Mouse (Mus musculus): ENCODE measurements at regions not wholly inside any gene's neighbourhood (a gene's known extent, or its start where the extent isn't known, plus 50 kb on each side); places are given as distances from the start of the nearest gene placed in this dataset.

- H3K4me1 ChIP-seq (ENCODE audit: control insufficient read depth, insufficient read depth, low read length): no peaks in the 10 kb centered on the region
- no peak overlapping the region for H3K9ac ChIP-seq (ENCODE audit: low read depth, low read length)
- ATAC-seq (ENCODE audit: low read depth): no peak
- no peak overlapping the region for H3K4me3 ChIP-seq (ENCODE audit: low read depth, low read length)
- no peak for DNase-seq (ENCODE audit: low spot score)
- H3K9me3 ChIP-seq (ENCODE audit: control insufficient read depth, low read length): no peaks in the 10 kb centered on the region
- 86% methylated on average over 1 of the region's 1 CpGs for WGBS
- H3K27ac ChIP-seq (replicated peaks; ENCODE audit: low read depth, low read length): no peak overlapping the region
- no peaks in the 10 kb centered on the region for H3K36me3 ChIP-seq (ENCODE audit: control insufficient read depth, insufficient read depth, low read length)
- no peak overlapping the region for H3K4me2 ChIP-seq (ENCODE audit: low read depth, low read length)
- no peaks in the 10 kb centered on the region for H3K27me3 ChIP-seq (replicated peaks; ENCODE audit: control insufficient read depth, insufficient read depth, low read length)
Measured at GRCm38 (mm10) chr6:11727806-11728205, 179.5 kb downstream of the Ndufa4 start.

- no peaks in the 10 kb centered on the region for H3K27me3 ChIP-seq (replicated peaks; ENCODE audit: control insufficient read depth, insufficient read depth, low read length)
- H3K4me2 ChIP-seq (ENCODE audit: low read depth, low read length): no peak overlapping the region
- no peaks in the 10 kb centered on the region for H3K9me3 ChIP-seq (ENCODE audit: control insufficient read depth, low read length)
- no peak overlapping the region for H3K9ac ChIP-seq (ENCODE audit: low read depth, low read length)
- no peaks in the 10 kb centered on the region for H3K4me1 ChIP-seq (ENCODE audit: control insufficient read depth, insufficient read depth, low read length)
- H3K27ac ChIP-seq (replicated peaks; ENCODE audit: low read depth, low read length): no peak overlapping the region
- H3K36me3 ChIP-seq (ENCODE audit: control insufficient read depth, insufficient read depth, low read length): no peaks in the 10 kb centered on the region
- ATAC-seq (ENCODE audit: low read depth): no peak
- 58% methylated on average over 5 of the region's 5 CpGs for WGBS
- H3K4me3 ChIP-seq (ENCODE audit: low read depth, low read length): no peak overlapping the region
- DNase-seq (ENCODE audit: low spot score): peak; percentile 43
Measured at GRCm38 (mm10) chr6:11727370-11727769, 179.9 kb downstream of the Ndufa4 start.

- no peak for DNase-seq (ENCODE audit: low spot score)
- H3K9me3 ChIP-seq (ENCODE audit: control insufficient read depth, low read length): no peaks in the 10 kb centered on the region
- H3K9ac ChIP-seq (ENCODE audit: low read depth, low read length): no peak overlapping the region
- no peak for ATAC-seq (ENCODE audit: low read depth)
- 63% methylated on average over 2 of the region's 2 CpGs for WGBS
- H3K27ac ChIP-seq (replicated peaks; ENCODE audit: low read depth, low read length): no peak overlapping the region
- no peaks in the 10 kb centered on the region for H3K27me3 ChIP-seq (replicated peaks; ENCODE audit: control insufficient read depth, insufficient read depth, low read length)
- H3K4me1 ChIP-seq (ENCODE audit: control insufficient read depth, insufficient read depth, low read length): no peaks in the 10 kb centered on the region
- no peak overlapping the region for H3K4me3 ChIP-seq (ENCODE audit: low read depth, low read length)
- no peak overlapping the region for H3K4me2 ChIP-seq (ENCODE audit: low read depth, low read length)
- H3K36me3 ChIP-seq (ENCODE audit: control insufficient read depth, insufficient read depth, low read length): no peaks in the 10 kb centered on the region
Measured at GRCm38 (mm10) chr6:11723519-11723918, 183.8 kb downstream of the Ndufa4 start.

- Histone ChIP-seq H3K4me3 (ENCODE audit: low read depth, low read length) (no peak overlapping the region), H3K9me3 (ENCODE audit: control insufficient read depth, low read length) (no peaks in the 10 kb centered on the region), H3K9ac (ENCODE audit: low read depth, low read length) (no peak overlapping the region), H3K4me2 (ENCODE audit: low read depth, low read length) (no peak overlapping the region), H3K36me3 (ENCODE audit: control insufficient read depth, insufficient read depth, low read length) (no peaks in the 10 kb centered on the region), H3K4me1 (ENCODE audit: control insufficient read depth, insufficient read depth, low read length) (no peaks in the 10 kb centered on the region), H3K27ac (replicated peaks; ENCODE audit: low read depth, low read length) (no peak overlapping the region), H3K27me3 (replicated peaks; ENCODE audit: control insufficient read depth, insufficient read depth, low read length) (no peaks in the 10 kb centered on the region)
- WGBS: 85% methylated on average over 4 of the region's 4 CpGs
- ATAC-seq (ENCODE audit: low read depth): no peak
- no peak for DNase-seq (ENCODE audit: low spot score)
Measured at GRCm38 (mm10) chr6:11720274-11720673, 187.0 kb downstream of the Ndufa4 start.

GRCm38 (mm10) chr6:11710581-11710980 lies 196.7 kb downstream of the Ndufa4 start:
- Histone ChIP-seq H3K27me3 (replicated peaks; ENCODE audit: control insufficient read depth, insufficient read depth, low read length) (no peaks in the 10 kb centered on the region), H3K36me3 (ENCODE audit: control insufficient read depth, insufficient read depth, low read length) (no peaks in the 10 kb centered on the region), H3K27ac (replicated peaks; ENCODE audit: low read depth, low read length) (no peak overlapping the region), H3K9me3 (ENCODE audit: control insufficient read depth, low read length) (0 out of 2 replicates have a peak, but pooled peaks cover 6% of the 10 kb centered on the region), H3K9ac (ENCODE audit: low read depth, low read length) (no peak overlapping the region), H3K4me1 (ENCODE audit: control insufficient read depth, insufficient read depth, low read length) (no peaks in the 10 kb centered on the region), H3K4me2 (ENCODE audit: low read depth, low read length) (no peak overlapping the region), H3K4me3 (ENCODE audit: low read depth, low read length) (no peak overlapping the region)
- ATAC-seq (ENCODE audit: low read depth) (no peak), DNase-seq (ENCODE audit: low spot score) (peak; percentile 8)
- 76% methylated on average over 2 of the region's 2 CpGs for WGBS

- H3K27ac ChIP-seq (replicated peaks; ENCODE audit: low read depth, low read length): no peak overlapping the region
- 0 out of 2 replicates have a peak, but pooled peaks cover 6% of the 10 kb centered on the region for H3K9me3 ChIP-seq (ENCODE audit: control insufficient read depth, low read length)
- H3K27me3 ChIP-seq (replicated peaks; ENCODE audit: control insufficient read depth, insufficient read depth, low read length): no peaks in the 10 kb centered on the region
- DNase-seq (ENCODE audit: low spot score) (no peak), ATAC-seq (ENCODE audit: low read depth) (no peak)
- H3K4me2 ChIP-seq (ENCODE audit: low read depth, low read length): no peak overlapping the region
- H3K4me3 ChIP-seq (ENCODE audit: low read depth, low read length): no peak overlapping the region
- H3K9ac ChIP-seq (ENCODE audit: low read depth, low read length): no peak overlapping the region
- no peaks in the 10 kb centered on the region for H3K36me3 ChIP-seq (ENCODE audit: control insufficient read depth, insufficient read depth, low read length)
- H3K4me1 ChIP-seq (ENCODE audit: control insufficient read depth, insufficient read depth, low read length): no peaks in the 10 kb centered on the region
Measured at GRCm38 (mm10) chr6:11709465-11709864, 197.8 kb downstream of the Ndufa4 start.

Measured in embryonic facial prominence, embryonic 14.5 days (tissue).